In genomic region chr16:17529981-17530586, GRCm38 (mm10) we compare ENCODE assay signal across 8 mouse cellular contexts. TPM values are rescaled to one million over a fixed set of nuclear protein-coding genes. Genes with fewer than 3 reads are reported as not detected.
A peak's percentile ranks its signal among the peaks of the same experiment; 100 is the strongest.
DNase-seq lines count a peak whose midpoint lies in the region; ATAC-seq and TF ChIP-seq lines count a peak whose summit lies in the region.

No protein-coding gene starts in this region.

- no peak for TF ChIP-seq POLR2A in cortical plate, adult 2 months (IDR thresholded peaks at IDR 0.05; ENCODE audit: extremely low read depth, insufficient read depth, low read length)

- H3K9ac ChIP-seq in hindbrain, embryonic 14.5 days = peak overlapping the region; percentile 95
- peak overlapping the region; percentile 67 for H3K9ac ChIP-seq in liver, postnatal 0 days (replicated peaks)

- H3K36me3 ChIP-seq in hindbrain, embryonic 14.5 days (replicated peaks; ENCODE audit: control insufficient read depth, insufficient read depth) = peaks cover 42% of the 10 kb centered on the region
- peaks cover 38% of the 10 kb centered on the region for H3K36me3 ChIP-seq in liver, postnatal 0 days (replicated peaks; ENCODE audit: insufficient read depth, low read length)

- intact Hi-C loops in gastrocnemius, postnatal 14 days (cut with DNase I; ENCODE audit: low total_unique reads) = no loop called here

- peak overlapping the region; percentile 85 for H3K27ac ChIP-seq in cortical plate, adult 2 months (ENCODE audit: insufficient read depth, low read length)
- H3K27ac ChIP-seq in hindbrain, embryonic 14.5 days = peak overlapping the region; percentile 97
- peak overlapping the region; percentile 92 for H3K27ac ChIP-seq in liver, postnatal 0 days (ENCODE audit: low read depth)

- TF ChIP-seq CTCF in cortical plate, adult 2 months (IDR thresholded peaks at IDR 0.05; ENCODE audit: extremely low read depth, insufficient read depth, low read length) = no peak
- no peak for TF ChIP-seq CTCF in liver, postnatal 0 days (IDR thresholded peaks at IDR 0.05; ENCODE audit: low read depth)

- ATAC-seq in hindbrain, embryonic 14.5 days (ENCODE audit: low FRiP score) = no peak; the same call in 1 of the 2 replicates
- no peak for ATAC-seq in liver, postnatal 0 days

- 21% methylated on average over 17 of the region's 17 CpGs for WGBS in hindbrain, embryonic 14.5 days
- 13% methylated on average over 17 of the region's 17 CpGs for WGBS in liver, postnatal 0 days (ENCODE audit: insufficient replicate concordance)

- peak overlapping the region; percentile 79 for H3K4me3 ChIP-seq in cortical plate, adult 2 months (ENCODE audit: insufficient read depth, low read length)
- peak overlapping the region; percentile 82 for H3K4me3 ChIP-seq in hindbrain, embryonic 14.5 days (replicated peaks; ENCODE audit: low read length)
- peak overlapping the region; percentile 60 for H3K4me3 ChIP-seq in liver, postnatal 0 days (ENCODE audit: low read depth, low read length)

- DNase-seq in kidney, adult 11 months = peak; percentile 23
- DNase-seq in kidney, adult 8-10 months = no peak
- no peak for DNase-seq in hindbrain, embryonic 14.5 days (ENCODE audit: low spot score)
- peak; percentile 31 for DNase-seq in liver, postnatal 0 days
- no peak for DNase-seq in Muller cell, postnatal 12 days (ENCODE audit: inconsistent ontology term)
- no peak for DNase-seq in spleen, postnatal 14 days (ENCODE audit: low spot score in 2 of 2)
- DNase-seq in gastrocnemius, postnatal 14 days = no peak

- no peaks in the 10 kb centered on the region for H3K27me3 ChIP-seq in hindbrain, embryonic 14.5 days (ENCODE audit: control insufficient read depth, insufficient read depth, low read length)
- H3K27me3 ChIP-seq in liver, postnatal 0 days (ENCODE audit: insufficient read depth, low read length) = no peaks in the 10 kb centered on the region

- H3K4me2 ChIP-seq in hindbrain, embryonic 14.5 days (replicated peaks) = peak overlapping the region; percentile 97
- H3K4me2 ChIP-seq in liver, postnatal 0 days (ENCODE audit: low read depth, low read length) = peak overlapping the region; percentile 92

- TF ChIP-seq EP300 in liver, postnatal 0 days (IDR thresholded peaks at IDR 0.05; ENCODE audit: low read depth) = no peak

- no peaks in the 10 kb centered on the region for H3K9me3 ChIP-seq in hindbrain, embryonic 14.5 days (ENCODE audit: control insufficient read depth, low read length)
- H3K9me3 ChIP-seq in liver, postnatal 0 days (ENCODE audit: low read length) = no peaks in the 10 kb centered on the region

- H3K4me1 ChIP-seq in cortical plate, adult 2 months (ENCODE audit: control insufficient read depth, insufficient read depth, low read length) = peaks cover 2% of the 10 kb centered on the region; the same call in 1 of the 2 replicates
- H3K4me1 ChIP-seq in hindbrain, embryonic 14.5 days (replicated peaks; ENCODE audit: control insufficient read depth, insufficient read depth, low read length) = peaks cover 16% of the 10 kb centered on the region
- H3K4me1 ChIP-seq in liver, postnatal 0 days (ENCODE audit: insufficient read depth) = peaks cover 17% of the 10 kb centered on the region

RNA-seq across cellular contexts. Expression of gene Thap7, which starts 0.9 kb away (rescaled TPM):
- polyA plus RNA-seq in cortical plate, adult 2 months (2012; rRNA removed) = 64.9 and 82.8 TPM in 2 replicates
- 52.0 and 58.9 TPM in 2 replicates for polyA plus RNA-seq in hindbrain, embryonic 14.5 days (2014; fragmentation: Nextera tagmentation; extraction: Ambion mirVana)
- 21.3 and 24.4 TPM in 2 replicates for polyA plus RNA-seq in liver, postnatal 0 days (2015; fragmentation: Nextera tagmentation; extraction: Ambion mirVana)
- total RNA-seq in gastrocnemius, postnatal 14 days (2021) = 10 to 100 TPM; 10.6 to 12.5 TPM

RNA-seq across cellular contexts. Expression of gene Lztr1, which starts 21.6 kb away (rescaled TPM):
- 330 and 345 TPM in 2 replicates for polyA plus RNA-seq in cortical plate, adult 2 months (2012; rRNA removed)
- 112 and 117 TPM in 2 replicates for polyA plus RNA-seq in hindbrain, embryonic 14.5 days (2014; fragmentation: Nextera tagmentation; extraction: Ambion mirVana)
- 16.8 and 18.7 TPM in 2 replicates for polyA plus RNA-seq in liver, postnatal 0 days (2015; fragmentation: Nextera tagmentation; extraction: Ambion mirVana)
- total RNA-seq in gastrocnemius, postnatal 14 days (2021) = 10 to 100 TPM; 19.0 to 22.0 TPM

RNA-seq across cellular contexts. Expression of gene Lrrc74b, which starts 31.0 kb away (rescaled TPM):
- polyA plus RNA-seq in cortical plate, adult 2 months (2012; rRNA removed) = 1.4 and 1.5 TPM in 2 replicates
- polyA plus RNA-seq in hindbrain, embryonic 14.5 days (2014; fragmentation: Nextera tagmentation; extraction: Ambion mirVana) = 0.74 and 0.92 TPM in 2 replicates
- polyA plus RNA-seq in liver, postnatal 0 days (2015; fragmentation: Nextera tagmentation; extraction: Ambion mirVana) = 0.05 and 0.06 TPM in 2 replicates
- total RNA-seq in gastrocnemius, postnatal 14 days (2021) = 1 to 10 TPM; 1.5 to 1.6 TPM

RNA-seq across cellular contexts. Expression of gene P2rx6, which starts 31.6 kb away (rescaled TPM):
- 2.9 and 3.2 TPM in 2 replicates for polyA plus RNA-seq in cortical plate, adult 2 months (2012; rRNA removed)
- 2.5 and 2.8 TPM in 2 replicates for polyA plus RNA-seq in hindbrain, embryonic 14.5 days (2014; fragmentation: Nextera tagmentation; extraction: Ambion mirVana)
- polyA plus RNA-seq in liver, postnatal 0 days (2015; fragmentation: Nextera tagmentation; extraction: Ambion mirVana) = 0.14 and 0.18 TPM in 2 replicates
- total RNA-seq in gastrocnemius, postnatal 14 days (2021) = 1 to 10 TPM; 6.5 to 7.0 TPM

RNA-seq across cellular contexts. Expression of gene Aifm3, which starts 40.7 kb away (rescaled TPM):
- 233 and 286 TPM in 2 replicates for polyA plus RNA-seq in cortical plate, adult 2 months (2012; rRNA removed)
- 5.9 and 6.4 TPM in 2 replicates for polyA plus RNA-seq in hindbrain, embryonic 14.5 days (2014; fragmentation: Nextera tagmentation; extraction: Ambion mirVana)
- polyA plus RNA-seq in liver, postnatal 0 days (2015; fragmentation: Nextera tagmentation; extraction: Ambion mirVana) = 3.3 and 3.4 TPM in 2 replicates
- total RNA-seq in gastrocnemius, postnatal 14 days (2021) = under 1 TPM in 1 of 2 experiments, not detected in 1; 0.13 TPM

Comparison
In these comparisons a context has a peak if more than half of its experiments do, and no peak if none do; other contexts are left out.
1. DNase-seq: peak in kidney, adult 11 months (single experiment) and liver, postnatal 0 days (single experiment); none in kidney, adult 8-10 months (0 of 2), hindbrain, embryonic 14.5 days (single experiment), Muller cell, postnatal 12 days (single experiment), spleen, postnatal 14 days (0 of 2) and gastrocnemius, postnatal 14 days (single experiment).
2. Peak in every context shown above with its lines, with median percentiles within 50 percentile points of each other: H3K27ac ChIP-seq and H3K4me3 ChIP-seq.